Mouse (Mus musculus) left cerebral cortex, adult 2 months (tissue): Measurements from ENCODE around the gene H2-DMa. TPM values are rescaled to one million over a fixed set of nuclear protein-coding genes. Genes with fewer than 3 reads are reported as not detected.
"Not testable (repeated sequence)": the region's sequence is repeated elsewhere in the genome, so short reads cannot be mapped to it uniquely, and the experiment has no call there.

Source experiments
- DNase-seq, 2 experiments: peaks; one replicate each; pipeline ENCODE4 v3.0.0; 2021 to 2022; ENCODE audit warnings: low spot score in 2 of 2, mixed read lengths in 1 of 2; ENCODE audit errors: extremely low spot score in 1 of 2
- H3K27ac ChIP-seq: fragments of 200-600 bp; 2 replicates; pipeline ENCODE4 v1.8.1; 2022
- H3K4me3 ChIP-seq: fragments of 200-600 bp; 2 replicates; pipeline ENCODE4 v1.8.1; 2022
- CTCF ChIP-seq: fragments of 200-600 bp; IDR thresholded peaks from 2 replicates; pipeline ENCODE4 v1.8.1; 2022; ENCODE audit warnings: antibody characterized with exemption, mild to moderate bottlenecking, moderate library complexity
- intact Hi-C: fragments of 180-260 bp; cut with DNase I; formaldehyde crosslinking; loops from one replicate; pipeline ENCODE4 v1.15.1; 2025
- total RNA-seq, 2 experiments: library from RNA; stranded (reverse); gene quantifications; 2 replicates each; pipeline ENCODE4 v1.2.3; 2021

H2-DMa gene
- total RNA-seq, 2 experiments from 2014 or later, result 23.3 to 28.2 TPM

GRCm38 (mm10) chr17:34140240-34140639 is 20.9 kb downstream of the H2-DMa start:
- no peak for DNase-seq
- no peak overlapping the region for H3K27ac ChIP-seq
- intact Hi-C loops, result no loop called here
- no peak for TF ChIP-seq CTCF
- no peak overlapping the region for H3K4me3 ChIP-seq

- DNase-seq, result no peak
- peak overlapping the region; percentile 40 for H3K27ac ChIP-seq
- no peak for TF ChIP-seq CTCF
- no peak overlapping the region for H3K4me3 ChIP-seq
- intact Hi-C loops, result no loop called here
Measured at GRCm38 (mm10) chr17:34141448-34141847, 22.1 kb downstream of the H2-DMa start.

- H3K27ac ChIP-seq, result no peak overlapping the region
- no peak overlapping the region for H3K4me3 ChIP-seq
- TF ChIP-seq CTCF, result no peak
- DNase-seq, result no peak
- intact Hi-C loops, result no loop called here
Measured at GRCm38 (mm10) chr17:34142456-34143010, 23.2 kb downstream of the H2-DMa start.

- no peak within 1 kb of the TSS for H3K27ac ChIP-seq
- intact Hi-C loops, result no loop called here
- TF ChIP-seq CTCF, result no peak
- DNase-seq, result no peak
- H3K4me3 ChIP-seq, result no peak within 1 kb of the TSS
Measured at GRCm38 (mm10) chr17:34143033-34143432, 23.7 kb downstream of the H2-DMa start, which contains the start of gene H2-DMb2. Gene H2-DMb2 (plus strand): TSS chr17:34143307.

- DNase-seq, result no peak
- intact Hi-C loops, result no loop called here
- H3K27ac ChIP-seq, result no peak overlapping the region
- H3K4me3 ChIP-seq, result no peak overlapping the region
- TF ChIP-seq CTCF, result no peak
Measured at GRCm38 (mm10) chr17:34143461-34143860, 24.1 kb downstream of the H2-DMa start.

GRCm38 (mm10) chr17:34144221-34144620 is 24.9 kb downstream of the H2-DMa start:
- H3K27ac ChIP-seq, H3K4me3 ChIP-seq, DNase-seq, intact Hi-C loops: not testable (repeated sequence)

GRCm38 (mm10) chr17:34144960-34145371 is 25.6 kb downstream of the H2-DMa start:
- no peak overlapping the region for H3K27ac ChIP-seq
- no peak for TF ChIP-seq CTCF
- intact Hi-C loops, result no loop called here
- H3K4me3 ChIP-seq, result no peak overlapping the region
- no peak for DNase-seq

GRCm38 (mm10) chr17:34152923-34153322 is 33.6 kb downstream of the H2-DMa start, which contains the start of gene H2-DMb1:
Gene H2-DMb1 (plus strand): TSS chr17:34153072.
- intact Hi-C loops, result no loop called here
- Histone ChIP-seq H3K4me3 (no peak within 1 kb of the TSS), H3K27ac (no peak within 1 kb of the TSS)
- TF ChIP-seq CTCF, result no peak
- DNase-seq, result peak in 1 of 2 experiments; percentile 54

- DNase-seq, result no peak
- Histone ChIP-seq H3K4me3 (no peak overlapping the region), H3K27ac (no peak overlapping the region)
- TF ChIP-seq CTCF, result no peak
- intact Hi-C loops, result no loop called here
Measured at GRCm38 (mm10) chr17:34155534-34155933, 36.2 kb downstream of the H2-DMa start.

GRCm38 (mm10) chr17:34164202-34164895 is 45.0 kb downstream of the H2-DMa start:
- TF ChIP-seq CTCF, result peak; percentile 20; the same call in 1 of the 2 replicates
- H3K27ac ChIP-seq, result no peak overlapping the region
- no peak overlapping the region for H3K4me3 ChIP-seq
- no peak for DNase-seq
- intact Hi-C loops, result no loop called here

- Histone ChIP-seq H3K4me3 (no peak overlapping the region), H3K27ac (no peak overlapping the region)
- TF ChIP-seq CTCF, result peak; percentile 16; the same call in 1 of the 2 replicates
- intact Hi-C loops, result no loop called here
- DNase-seq, result no peak
Measured at GRCm38 (mm10) chr17:34165033-34165730, 45.8 kb downstream of the H2-DMa start.

GRCm38 (mm10) chr17:34169279-34169678 is 49.9 kb downstream of the H2-DMa start:
- intact Hi-C loops, result loop anchor here (1.0 to 2.0 kb wide), 2 partner anchors 34 to 68 kb away; no protein-coding TSS in a partner anchor
- no peak for DNase-seq
- Histone ChIP-seq H3K4me3 (no peak overlapping the region), H3K27ac (no peak overlapping the region)
- TF ChIP-seq CTCF, result peak; percentile 73
